Mouse (Mus musculus) Muller cell, postnatal 12 days (primary cell): Measurements from ENCODE around the gene Wbp1l.

Experiments used
- DNase-seq: peaks from one replicate; pipeline ENCODE4 v3.0.0-alpha.2; 2015; ENCODE audit errors: inconsistent ontology term

The Wbp1l gene

GRCm38 (mm10) chr19:46599375-46600256 lies 732 bp downstream of the Wbp1l start:
- DNase-seq, result no peak

GRCm38 (mm10) chr19:46600371-46600770 lies 1.5 kb downstream of the Wbp1l start:
- DNase-seq, result peak; percentile 22

GRCm38 (mm10) chr19:46601491-46601890 lies 2.6 kb downstream of the Wbp1l start:
- DNase-seq, result no peak

DNA sequence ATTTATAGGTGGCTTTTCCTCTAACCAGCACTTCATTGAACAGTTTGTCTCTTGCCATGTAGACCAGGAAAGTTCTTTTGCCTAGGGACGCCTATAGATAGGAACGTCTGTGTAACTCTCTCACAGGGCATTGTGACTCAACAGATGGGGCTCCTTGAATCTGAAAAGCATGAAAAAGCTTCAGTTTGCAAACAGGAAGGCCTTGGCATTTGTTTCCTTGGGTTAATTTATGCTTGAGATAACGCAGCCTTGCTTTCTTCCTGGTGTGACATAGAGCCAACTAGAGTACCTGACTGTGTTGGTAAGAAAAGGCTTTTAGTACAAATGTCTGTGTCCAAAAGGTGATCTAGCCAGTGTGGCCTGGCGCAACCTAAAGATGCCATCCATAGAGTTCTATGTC lies 3.5 kb downstream of the Wbp1l start:
- DNase-seq, result no peak

- DNase-seq, result no peak
These were observed 7.8 kb downstream of the Wbp1l start for GRCm38 (mm10) chr19:46606718-46607117.

DNA sequence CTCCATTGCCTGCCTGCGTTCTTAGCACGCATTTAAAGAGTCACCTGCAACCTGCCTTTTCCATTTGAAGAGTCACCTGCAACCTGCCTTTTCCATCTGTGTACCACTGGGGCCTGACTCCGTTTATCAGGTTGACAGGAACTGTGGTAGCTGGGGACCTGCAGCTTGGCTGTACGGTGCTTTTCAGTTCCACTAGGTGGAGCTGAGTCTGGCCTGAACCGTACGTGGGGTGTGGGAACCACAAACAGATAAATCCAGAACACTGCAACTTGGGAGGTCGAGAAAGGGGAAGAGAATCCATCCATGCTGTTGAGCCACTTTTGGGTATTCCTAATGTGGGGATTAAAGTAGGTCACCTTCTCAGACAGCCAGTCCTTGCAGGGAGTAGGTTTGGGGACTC lies 8.5 kb downstream of the Wbp1l start:
- DNase-seq, result no peak

GRCm38 (mm10) chr19:46608158-46608557 lies 9.3 kb downstream of the Wbp1l start:
- DNase-seq, result no peak

GRCm38 (mm10) chr19:46616378-46616777 lies 17.5 kb downstream of the Wbp1l start:
- DNase-seq, result no peak

GRCm38 (mm10) chr19:46617361-46617760 lies 18.5 kb downstream of the Wbp1l start:
- no peak for DNase-seq

GRCm38 (mm10) chr19:46618322-46618721 lies 19.4 kb downstream of the Wbp1l start:
- DNase-seq, result no peak

DNA sequence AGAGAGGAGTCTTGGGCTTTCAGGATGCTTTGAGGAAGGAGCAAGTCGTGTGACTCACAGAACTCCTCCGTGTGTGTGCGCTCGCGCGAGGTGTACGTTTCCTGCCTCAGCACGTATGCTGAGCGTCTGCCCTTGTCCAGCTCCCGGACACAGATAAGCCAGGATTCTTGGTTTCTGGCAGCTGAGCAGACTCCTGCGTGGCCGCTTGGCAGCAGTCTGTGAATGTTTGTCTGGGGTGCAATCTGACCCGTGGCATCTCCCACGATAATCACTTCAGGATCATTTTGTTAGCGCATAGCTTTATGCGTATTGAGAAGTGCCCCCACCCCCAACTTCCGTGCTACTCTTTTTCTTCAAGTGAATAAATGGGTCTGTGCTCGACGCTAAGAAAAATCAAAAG lies 20.1 kb downstream of the Wbp1l start:
- DNase-seq, result peak; percentile 9

- DNase-seq, result no peak
These were observed 20.6 kb downstream of the Wbp1l start for GRCm38 (mm10) chr19:46619518-46619917.

GRCm38 (mm10) chr19:46620016-46620808 lies 21.3 kb downstream of the Wbp1l start:
- DNase-seq, result peak; percentile 50

GRCm38 (mm10) chr19:46621236-46622183 lies 22.6 kb downstream of the Wbp1l start:
- no peak for DNase-seq

- no peak for DNase-seq
These were observed 23.8 kb downstream of the Wbp1l start for GRCm38 (mm10) chr19:46622659-46623193.

DNA sequence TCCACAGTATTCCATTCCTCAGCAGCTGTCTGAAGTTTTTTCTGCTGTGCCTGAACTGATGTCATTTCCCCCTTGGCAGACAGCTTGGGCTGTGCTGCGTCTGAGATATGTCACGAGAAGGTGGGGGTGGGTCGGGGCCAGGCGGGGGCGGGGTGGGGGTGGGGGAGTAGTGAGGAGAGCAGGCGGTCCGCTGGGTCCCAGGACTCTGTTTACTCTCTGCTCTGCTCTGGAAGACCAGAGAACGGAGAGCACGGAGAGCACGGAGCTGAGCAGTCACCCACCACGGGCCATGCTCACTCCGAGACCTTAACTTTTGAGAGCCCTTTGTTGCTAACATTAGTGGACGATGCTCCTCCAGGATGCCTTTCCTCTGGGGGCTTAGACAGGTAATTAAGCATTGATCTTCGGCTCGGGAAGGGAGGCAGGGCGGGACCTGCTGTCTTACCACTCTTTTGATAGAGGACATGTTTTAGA lies 24.3 kb downstream of the Wbp1l start:
- peak; percentile 45 for DNase-seq

DNA sequence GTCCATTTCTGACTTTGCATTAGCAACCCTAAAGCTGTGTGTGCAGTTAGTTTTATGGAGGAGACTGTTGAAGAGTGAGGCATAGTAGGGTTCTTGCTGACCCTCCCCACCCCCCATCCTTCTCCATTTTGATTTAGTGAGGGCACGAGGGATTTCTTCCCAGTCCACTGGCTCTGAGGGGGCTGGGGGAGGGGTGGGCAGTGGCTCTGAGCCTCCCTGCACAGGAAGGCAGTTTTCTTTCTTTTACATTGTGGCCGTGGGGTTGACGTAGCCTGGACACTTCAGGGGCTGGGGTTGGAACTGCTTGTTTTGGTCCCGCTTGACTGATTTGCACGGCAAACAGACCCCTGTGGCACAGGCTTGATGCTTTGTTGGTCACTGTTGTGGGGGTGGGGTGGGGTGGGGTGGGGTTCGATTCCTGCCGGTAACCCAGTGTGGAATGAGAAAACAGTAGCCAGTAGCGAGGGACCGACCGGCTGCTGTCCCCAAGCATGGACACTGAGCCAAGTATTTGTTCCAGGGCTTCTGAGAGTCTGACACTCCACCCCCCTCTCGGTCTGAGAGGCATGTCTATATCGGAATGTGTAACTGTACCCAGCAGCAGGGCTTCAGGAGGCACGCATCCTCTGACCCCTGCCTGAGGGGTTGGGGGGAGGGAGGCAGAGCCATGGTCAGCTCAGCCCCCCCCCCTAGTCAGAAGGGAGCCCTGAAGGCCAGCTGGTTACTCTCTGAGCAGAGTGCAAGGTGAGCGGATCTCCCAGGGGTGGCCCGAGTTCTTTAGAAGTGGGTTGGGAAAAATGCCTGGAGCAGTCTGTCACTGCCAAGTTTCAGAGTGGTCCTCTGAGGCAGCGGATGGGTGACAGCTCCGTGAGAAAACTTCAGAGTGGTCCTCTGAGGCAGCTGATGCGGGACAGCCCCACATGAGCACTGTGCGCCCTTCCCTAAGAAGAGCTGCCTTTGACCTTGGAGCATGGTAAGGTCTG lies 25.2 kb downstream of the Wbp1l start:
- DNase-seq, result peak; percentile 72

DNA sequence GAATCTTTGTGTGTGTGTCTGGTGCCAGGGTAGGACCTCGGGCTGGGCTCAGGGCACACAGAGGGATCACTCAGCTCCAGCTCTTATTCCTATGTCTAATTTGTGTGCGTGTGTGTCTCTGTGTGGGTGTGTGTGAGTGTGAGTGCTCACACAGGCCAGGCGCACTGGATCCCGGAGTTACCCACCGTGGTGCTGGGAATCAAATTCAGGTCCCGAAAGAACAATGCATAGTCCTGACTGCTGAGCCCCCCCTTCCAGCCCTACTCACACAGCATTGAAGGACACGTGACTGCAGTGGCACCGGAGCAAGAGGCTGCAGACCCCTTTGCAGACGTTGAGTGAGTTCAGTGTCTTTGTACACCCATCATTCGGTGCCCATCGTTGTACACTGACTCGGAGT lies 26.1 kb downstream of the Wbp1l start:
- no peak for DNase-seq

- DNase-seq, result no peak
These were observed 26.6 kb downstream of the Wbp1l start for GRCm38 (mm10) chr19:46625519-46625918.

DNA sequence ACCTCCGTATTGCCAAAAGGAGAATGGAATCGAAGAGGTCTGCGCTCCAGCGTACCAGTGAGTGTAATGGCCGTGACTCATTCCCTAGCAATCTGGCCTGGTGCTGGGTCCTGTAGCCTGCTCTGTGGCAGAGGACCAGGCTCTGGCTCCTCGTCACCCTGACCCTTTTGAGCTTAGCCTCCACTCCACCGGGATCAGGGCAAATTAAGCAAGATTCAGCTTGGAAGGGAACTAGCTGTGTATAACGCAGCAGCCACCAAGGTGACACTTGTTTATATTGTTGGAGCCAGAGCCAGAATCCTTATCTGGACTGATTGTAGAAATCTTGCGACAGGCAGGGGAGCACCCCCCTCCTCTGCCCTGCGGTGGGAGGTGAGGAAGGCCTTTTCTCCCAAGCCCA lies 29.5 kb downstream of the Wbp1l start:
- no peak for DNase-seq
